Mouse (Mus musculus): Measurements from ENCODE around the gene Tex35. TPM values are rescaled to one million over a fixed set of nuclear protein-coding genes. Genes with fewer than 3 reads are reported as not detected.

The Tex35 gene
- polyA plus RNA-seq, 1 experiment, result not detected

DNA sequence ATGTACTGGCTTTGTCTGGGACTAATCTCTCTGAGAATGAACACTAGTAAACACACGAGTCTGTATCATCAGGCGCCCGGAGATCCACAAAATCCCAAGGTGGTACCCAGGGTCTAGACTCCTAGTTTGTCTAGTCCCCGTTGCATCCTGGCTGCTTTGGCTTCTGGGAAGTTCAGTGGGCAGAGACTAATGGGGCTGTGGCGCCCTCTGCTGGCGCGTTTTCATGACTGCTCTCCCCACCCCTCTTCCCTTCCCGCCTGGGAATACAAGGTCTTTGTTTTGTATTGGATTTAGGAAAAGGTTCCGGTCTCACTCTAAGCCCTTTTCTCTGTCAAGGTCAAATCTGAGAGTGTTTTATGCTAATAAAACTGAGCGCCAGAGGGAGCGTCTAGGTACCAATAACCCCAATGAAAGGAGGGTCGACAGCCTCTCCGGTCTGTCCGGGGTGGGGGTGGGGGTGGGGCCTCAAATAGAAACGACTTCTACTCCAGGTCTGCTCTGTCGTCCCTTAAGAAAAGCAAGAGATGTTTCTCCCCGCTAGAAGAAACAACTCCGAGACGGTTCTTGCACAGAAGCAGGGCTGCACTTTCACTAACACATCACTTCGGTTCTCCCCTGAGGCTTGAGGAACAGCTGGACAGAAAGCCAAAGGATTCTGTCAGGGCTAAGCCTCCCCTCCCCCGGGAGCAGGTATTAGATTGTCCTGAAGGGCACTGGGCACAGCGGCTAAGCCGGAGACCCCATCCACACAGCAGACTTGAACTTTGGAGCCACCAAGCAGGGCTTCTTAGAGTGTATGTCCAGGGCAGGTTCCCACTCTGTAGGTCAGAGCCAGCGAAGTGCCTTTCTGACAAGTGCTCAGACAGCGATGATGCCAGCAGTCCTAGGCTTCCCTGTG is 22.1 kb downstream of the Tex35 start:
- no peaks in the 10 kb centered on the region for H3K4me1 ChIP-seq (ENCODE audit: control insufficient read depth, insufficient read depth, low read length)
- TF ChIP-seq POLR2A (IDR thresholded peaks at IDR 0.05; ENCODE audit: borderline replicate concordance, low read depth, low read length) (no peak), CTCF (IDR thresholded peaks at IDR 0.05; ENCODE audit: low read depth, low read length) (peak; percentile 88)
- no peak overlapping the region for H3K27ac ChIP-seq (ENCODE audit: insufficient read depth, low read depth, low read length)
- peak overlapping the region; percentile 1; the same call in 1 of the 2 replicates for H3K4me3 ChIP-seq (ENCODE audit: insufficient read depth, low read length)

DNA sequence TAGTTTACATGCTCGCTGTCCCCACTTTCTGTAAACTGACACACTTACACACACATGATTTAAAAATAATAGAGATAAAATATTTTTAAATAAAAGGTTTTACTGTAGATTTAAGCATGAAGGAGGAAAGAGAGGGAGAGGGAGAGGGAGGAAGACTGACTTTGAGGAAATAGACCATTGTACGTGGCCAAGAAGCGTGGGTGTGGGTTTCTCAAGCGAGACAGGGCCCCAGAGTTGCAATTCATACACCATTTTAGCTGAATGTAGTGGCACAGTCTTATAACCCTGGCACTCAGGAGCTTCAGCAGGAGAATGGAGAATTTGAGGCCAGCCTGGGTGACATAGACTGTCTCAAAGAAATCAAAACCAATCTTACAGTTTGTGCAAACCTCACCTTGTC is 25.5 kb downstream of the Tex35 start:
- TF ChIP-seq CTCF (IDR thresholded peaks at IDR 0.05; ENCODE audit: low read depth, low read length) (no peak), POLR2A (IDR thresholded peaks at IDR 0.05; ENCODE audit: borderline replicate concordance, low read depth, low read length) (no peak)
- Histone ChIP-seq H3K27ac (ENCODE audit: insufficient read depth, low read depth, low read length) (no peak overlapping the region), H3K4me3 (ENCODE audit: insufficient read depth, low read length) (no peak overlapping the region), H3K4me1 (ENCODE audit: control insufficient read depth, insufficient read depth, low read length) (no peaks in the 10 kb centered on the region)

GRCm38 (mm10) chr1:157081999-157082398 is 26.5 kb downstream of the Tex35 start:
- TF ChIP-seq CTCF (IDR thresholded peaks at IDR 0.05; ENCODE audit: low read depth, low read length) (peak; percentile 48; the same call in 1 of the 2 replicates), POLR2A (IDR thresholded peaks at IDR 0.05; ENCODE audit: borderline replicate concordance, low read depth, low read length) (no peak)
- H3K4me3 ChIP-seq (ENCODE audit: insufficient read depth, low read length), result no peak overlapping the region
- no peak overlapping the region for H3K27ac ChIP-seq (ENCODE audit: insufficient read depth, low read depth, low read length)
- H3K4me1 ChIP-seq (ENCODE audit: control insufficient read depth, insufficient read depth, low read length), result no peaks in the 10 kb centered on the region

- H3K4me1 ChIP-seq (ENCODE audit: control insufficient read depth, insufficient read depth, low read length), result no peaks in the 10 kb centered on the region
- TF ChIP-seq CTCF (IDR thresholded peaks at IDR 0.05; ENCODE audit: low read depth, low read length) (no peak), POLR2A (IDR thresholded peaks at IDR 0.05; ENCODE audit: borderline replicate concordance, low read depth, low read length) (no peak)
- H3K27ac ChIP-seq (ENCODE audit: insufficient read depth, low read depth, low read length), result no peak overlapping the region
- no peak overlapping the region for H3K4me3 ChIP-seq (ENCODE audit: insufficient read depth, low read length)
Observed at GRCm38 (mm10) chr1:157081076-157081804, 27.2 kb downstream of the Tex35 start.

DNA sequence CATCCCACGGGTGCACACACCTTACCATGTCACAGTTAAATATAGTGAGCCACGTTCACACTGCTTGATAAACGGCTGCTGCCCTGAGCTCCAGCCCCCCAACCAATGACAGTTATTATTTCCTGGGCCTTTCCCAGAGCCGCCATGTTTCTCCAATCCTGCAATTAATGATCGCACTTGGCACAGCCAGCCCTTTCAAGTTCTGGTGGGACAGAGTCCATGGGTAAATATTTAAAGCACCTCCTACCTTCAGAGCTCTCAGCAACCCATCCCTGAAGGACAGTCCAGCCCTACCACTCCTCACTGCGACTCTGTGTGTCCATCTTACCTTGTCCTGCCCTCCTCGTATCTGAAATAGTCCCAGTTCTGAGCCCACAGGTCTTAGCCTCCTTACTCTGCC is 28.4 kb downstream of the Tex35 start:
- Histone ChIP-seq H3K4me3 (ENCODE audit: insufficient read depth, low read length) (no peak overlapping the region), H3K27ac (ENCODE audit: insufficient read depth, low read depth, low read length) (no peak overlapping the region), H3K4me1 (ENCODE audit: control insufficient read depth, insufficient read depth, low read length) (peaks cover 4% of the 10 kb centered on the region; the same call in 1 of the 2 replicates)
- TF ChIP-seq POLR2A (IDR thresholded peaks at IDR 0.05; ENCODE audit: borderline replicate concordance, low read depth, low read length) (no peak), CTCF (IDR thresholded peaks at IDR 0.05; ENCODE audit: low read depth, low read length) (no peak)

GRCm38 (mm10) chr1:157079384-157080025 is 29.0 kb downstream of the Tex35 start:
- TF ChIP-seq POLR2A (IDR thresholded peaks at IDR 0.05; ENCODE audit: borderline replicate concordance, low read depth, low read length), result no peak
- peak; percentile 59 for TF ChIP-seq CTCF (IDR thresholded peaks at IDR 0.05; ENCODE audit: low read depth, low read length)
- H3K4me1 ChIP-seq (ENCODE audit: control insufficient read depth, insufficient read depth, low read length), result peaks cover 8% of the 10 kb centered on the region; the same call in 1 of the 2 replicates
- no peak overlapping the region for H3K4me3 ChIP-seq (ENCODE audit: insufficient read depth, low read length)

GRCm38 (mm10) chr1:157076781-157077705 is 31.4 kb downstream of the Tex35 start:
- H3K4me1 ChIP-seq (ENCODE audit: control insufficient read depth, insufficient read depth, low read length), result peaks cover 8% of the 10 kb centered on the region; the same call in 1 of the 2 replicates
- no peak overlapping the region for H3K27ac ChIP-seq (ENCODE audit: insufficient read depth, low read depth, low read length)
- H3K4me3 ChIP-seq (ENCODE audit: insufficient read depth, low read length), result no peak overlapping the region
- peak; percentile 76 for TF ChIP-seq CTCF (IDR thresholded peaks at IDR 0.05; ENCODE audit: low read depth, low read length)
- no peak for TF ChIP-seq POLR2A (IDR thresholded peaks at IDR 0.05; ENCODE audit: borderline replicate concordance, low read depth, low read length)

More at GRCm38 (mm10) chr1:157079384-157080025, 29.0 kb downstream of the Tex35 start:
- H3K27ac ChIP-seq (ENCODE audit: insufficient read depth, low read depth, low read length), result no peak overlapping the region

GRCm38 (mm10) chr1:157076257-157076656 is 32.2 kb downstream of the Tex35 start:
- TF ChIP-seq CTCF (IDR thresholded peaks at IDR 0.05; ENCODE audit: low read depth, low read length) (peak; percentile 90), POLR2A (IDR thresholded peaks at IDR 0.05; ENCODE audit: borderline replicate concordance, low read depth, low read length) (no peak)
- H3K27ac ChIP-seq (ENCODE audit: insufficient read depth, low read depth, low read length), result no peak overlapping the region
- H3K4me3 ChIP-seq (ENCODE audit: insufficient read depth, low read length), result no peak overlapping the region
- peaks cover 8% of the 10 kb centered on the region; the same call in 1 of the 2 replicates for H3K4me1 ChIP-seq (ENCODE audit: control insufficient read depth, insufficient read depth, low read length)

All from bone marrow macrophage, adult 2 months (primary cell).